Mouse (Mus musculus): ENCODE data around the gene Smoc1.

Gene Smoc1

DNA sequence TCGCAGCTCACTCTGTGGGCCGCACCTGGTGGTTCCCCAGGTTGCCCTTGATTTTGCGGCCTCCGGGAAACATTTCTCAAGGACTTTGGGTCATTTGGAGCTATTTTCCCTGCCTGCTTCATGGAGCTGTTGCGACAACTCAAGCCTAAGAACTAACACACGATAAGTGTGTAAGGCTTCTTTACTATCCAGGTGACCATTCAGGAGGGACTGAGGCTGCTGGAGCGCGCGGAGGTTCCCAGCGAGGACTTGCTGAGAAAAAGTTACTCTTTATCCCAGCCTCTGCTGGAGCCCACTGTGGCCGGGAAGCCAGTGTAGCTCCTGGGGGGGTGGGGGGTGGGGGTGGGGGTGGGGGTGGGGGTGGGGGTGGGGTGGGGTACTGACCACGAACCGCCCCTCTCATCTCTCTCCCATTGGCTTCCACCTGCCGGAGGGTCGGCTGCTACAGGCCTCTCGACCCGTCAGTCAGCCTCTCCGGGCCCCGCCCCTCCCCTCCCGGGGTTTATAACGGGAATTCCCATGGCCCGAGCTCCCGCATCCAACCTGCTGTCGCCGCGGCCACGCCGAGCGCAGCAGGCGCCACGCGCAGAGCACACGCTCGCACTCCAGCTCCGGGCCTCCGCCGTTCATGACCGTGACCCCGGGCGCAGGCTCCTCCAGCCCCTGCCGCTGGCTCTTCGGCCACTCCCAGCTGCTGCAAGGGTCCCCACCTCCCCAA lies at the start of gene Smoc1:
Gene Smoc1, plus strand, starts transcription at position 532 of the 718 bp plus-strand sequence.
- in situ Hi-C loops (cut with MseI, MboI) = no loop called here

DNA sequence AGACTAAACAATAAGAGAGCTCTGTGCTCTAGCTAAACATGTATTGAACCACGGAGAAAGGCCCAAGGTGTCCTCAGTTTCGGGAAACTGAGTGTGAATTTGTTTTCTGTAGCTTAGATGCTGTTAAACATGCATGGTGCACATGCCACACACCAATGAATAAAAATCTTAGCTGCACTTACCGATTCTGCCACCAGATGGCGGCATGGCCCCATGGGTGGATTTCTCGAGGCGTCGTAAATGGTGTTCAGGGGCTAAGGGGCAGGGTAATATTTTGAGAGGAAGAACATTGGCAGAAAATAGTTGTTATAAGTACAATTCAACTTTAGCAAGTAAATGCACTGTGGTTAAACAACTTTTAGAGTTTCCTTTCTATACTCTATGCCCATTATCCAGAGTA lies 44.3 kb upstream of the Smoc1 start:
- in situ Hi-C loops (cut with MseI, MboI) = loop anchor here (10.0 kb wide), 2 partner anchors 202 to 422 kb away; no protein-coding TSS in a partner anchor

DNA sequence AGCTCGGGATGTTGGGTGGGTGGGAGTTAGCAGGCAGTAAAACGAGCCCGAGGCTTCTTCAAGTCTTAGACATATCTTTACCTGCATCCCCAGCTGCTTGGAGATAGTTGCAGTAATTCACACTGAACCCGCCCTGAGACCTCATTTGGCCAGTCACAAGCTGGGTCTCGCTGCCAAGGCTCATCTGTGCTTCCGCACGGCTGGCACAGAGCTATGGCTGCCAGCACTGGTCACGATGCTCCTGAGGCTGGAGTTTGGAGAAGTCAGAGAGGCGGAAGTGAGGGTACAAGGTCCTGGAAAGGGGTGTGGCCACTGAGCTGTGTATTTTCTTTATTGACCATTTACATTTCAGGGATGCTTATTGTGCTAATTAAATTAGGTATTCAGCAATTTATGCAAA lies 42.9 kb upstream of the Smoc1 start:
- in situ Hi-C loops (cut with MseI, MboI) = loop anchor here (10.0 kb wide), 2 partner anchors 201 to 421 kb away; no protein-coding TSS in a partner anchor

- in situ Hi-C loops (cut with MseI, MboI) = loop anchor here (5.0 to 10.0 kb wide), 4 partner anchors 196 to 418 kb away; no protein-coding TSS in a partner anchor
Observed at GRCm38 (mm10) chr12:80986628-80987027, 40.0 kb upstream of the Smoc1 start.

DNA sequence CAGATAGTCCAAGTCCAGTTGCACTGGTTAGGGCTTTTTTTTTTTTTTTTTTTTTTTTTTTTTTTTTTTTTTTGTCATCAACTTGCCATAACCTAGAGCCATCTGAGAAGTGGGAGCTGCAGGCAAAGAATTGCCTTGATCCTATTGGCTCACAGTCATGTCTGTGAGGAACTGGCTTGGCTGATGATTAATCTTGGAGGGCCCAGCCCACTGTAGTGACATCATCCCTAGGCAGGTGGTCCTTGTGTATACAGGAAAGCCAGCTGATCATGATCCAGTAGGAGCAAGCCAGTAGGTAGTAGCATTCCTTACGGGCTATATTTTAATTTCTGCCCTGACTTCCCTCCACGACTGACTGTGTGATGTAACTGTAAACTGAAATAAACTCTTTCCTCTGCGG lies 38.3 kb upstream of the Smoc1 start:
- in situ Hi-C loops (cut with MseI, MboI) = loop anchor here (5.0 to 10.0 kb wide), 4 partner anchors 194 to 417 kb away; no protein-coding TSS in a partner anchor

GRCm38 (mm10) chr12:80990901-80991445 lies 35.6 kb upstream of the Smoc1 start:
- in situ Hi-C loops (cut with MseI, MboI) = no loop called here

DNA sequence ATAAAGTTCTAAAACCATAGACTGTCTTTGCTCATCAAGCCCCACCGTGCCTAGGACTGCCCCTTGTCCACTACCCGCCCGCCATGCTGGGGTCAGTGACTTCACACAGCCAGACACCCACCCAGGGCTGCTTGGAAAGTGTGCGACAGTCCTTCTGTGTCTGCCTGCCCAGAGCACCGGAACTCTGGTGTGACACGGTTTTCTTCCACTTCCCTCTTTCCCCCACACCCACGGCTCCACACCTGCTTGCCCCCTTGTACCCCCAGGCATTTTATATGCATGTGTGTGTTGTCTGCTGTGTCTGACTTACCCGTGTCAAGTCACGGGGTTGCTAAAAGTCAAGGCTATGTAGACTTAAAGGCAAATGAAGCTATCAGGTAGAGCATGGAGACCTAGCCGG lies 34.8 kb upstream of the Smoc1 start:
- in situ Hi-C loops (cut with MseI, MboI) = no loop called here

DNA sequence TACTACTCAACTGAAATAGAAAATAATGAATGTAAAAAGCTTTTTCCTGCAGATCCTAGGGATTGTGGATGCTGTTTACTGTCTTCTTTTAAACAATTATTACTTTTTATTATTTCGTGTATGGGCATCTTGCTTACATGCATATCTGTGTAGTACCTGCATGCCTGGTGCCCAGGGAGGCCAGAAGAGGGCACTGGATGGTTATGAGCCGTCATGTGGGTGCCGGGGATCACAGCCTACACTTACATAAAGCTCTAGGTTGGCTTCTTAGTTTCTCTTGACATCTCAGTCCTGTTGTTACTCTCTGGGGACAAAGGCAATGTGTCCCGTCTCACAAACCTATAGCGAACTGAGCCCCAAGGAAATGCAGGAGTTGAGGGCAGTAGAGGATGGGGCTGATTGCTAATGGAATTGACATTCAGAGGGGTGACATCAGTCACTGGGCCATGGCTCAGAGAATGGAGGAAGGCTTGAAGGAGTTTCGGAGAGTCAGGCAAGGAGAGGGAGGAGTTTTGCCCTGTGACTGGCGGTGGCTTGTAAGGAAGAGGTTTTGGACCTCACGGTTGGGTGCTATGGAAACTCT lies 34.0 kb upstream of the Smoc1 start:
- in situ Hi-C loops (cut with MseI, MboI) = no loop called here

DNA sequence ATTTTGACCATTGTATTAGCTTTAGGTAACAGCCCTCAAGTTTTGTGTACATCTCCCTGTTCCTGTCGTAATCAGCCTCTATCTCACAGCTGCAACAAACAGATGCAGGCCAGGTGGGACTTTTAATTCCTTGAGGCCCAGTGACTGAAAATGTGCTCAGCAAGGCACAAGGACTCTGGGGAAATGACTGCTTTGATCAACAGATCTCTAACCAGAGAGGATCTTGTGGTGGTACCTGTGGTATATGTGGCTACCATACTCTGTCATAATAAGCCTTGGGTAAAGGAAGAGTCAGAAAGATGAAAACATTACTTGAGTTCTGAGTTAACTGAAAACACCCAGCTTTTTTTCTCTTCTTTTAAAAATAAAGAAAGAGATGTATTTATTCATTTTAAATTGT lies 32.8 kb upstream of the Smoc1 start:
- in situ Hi-C loops (cut with MseI, MboI) = no loop called here

DNA sequence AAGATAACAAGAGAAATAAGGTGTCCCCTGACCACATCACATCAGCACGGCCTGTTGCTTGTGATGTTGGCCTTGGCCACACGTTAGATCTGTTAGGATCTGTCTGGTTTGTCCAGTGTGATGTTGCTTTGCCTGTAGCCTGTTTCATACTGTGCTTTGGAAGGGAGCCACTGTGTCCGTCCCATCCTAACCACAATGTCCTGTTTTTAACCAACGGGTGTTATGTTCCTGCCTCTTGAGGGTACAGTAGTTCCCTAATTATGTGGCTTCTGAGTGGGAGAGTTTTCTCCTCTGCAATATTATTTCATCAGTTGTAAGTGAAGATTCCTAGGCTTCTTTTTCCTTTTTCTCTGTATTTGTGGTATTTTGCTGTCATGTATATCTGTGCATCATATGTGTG lies 31.3 kb upstream of the Smoc1 start:
- in situ Hi-C loops (cut with MseI, MboI) = no loop called here

DNA sequence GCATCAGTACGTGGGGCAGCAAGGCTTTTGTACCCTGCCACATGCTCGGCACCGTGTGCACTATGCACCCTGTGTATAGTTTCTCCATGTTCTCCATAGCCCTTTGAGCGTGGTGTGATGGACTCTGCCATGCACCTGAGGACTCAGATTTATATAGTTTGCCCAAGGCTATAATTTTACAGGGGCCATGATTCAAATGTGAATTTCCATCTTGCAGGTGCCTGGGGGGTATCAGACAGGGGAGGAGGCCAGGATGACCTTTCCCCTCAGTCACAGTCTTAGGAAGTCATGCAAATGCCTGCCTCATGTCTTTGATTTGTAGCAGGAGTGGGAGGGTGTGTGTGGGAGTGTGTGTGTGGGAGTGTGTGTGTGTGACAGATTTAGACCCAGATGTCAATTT lies 29.0 kb upstream of the Smoc1 start:
- in situ Hi-C loops (cut with MseI, MboI) = no loop called here

- in situ Hi-C loops (cut with MseI, MboI) = no loop called here
Observed at GRCm38 (mm10) chr12:80998528-80999221, 27.9 kb upstream of the Smoc1 start.

- in situ Hi-C loops (cut with MseI, MboI) = no loop called here
Observed at GRCm38 (mm10) chr12:81000924-81001323, 25.7 kb upstream of the Smoc1 start.

DNA sequence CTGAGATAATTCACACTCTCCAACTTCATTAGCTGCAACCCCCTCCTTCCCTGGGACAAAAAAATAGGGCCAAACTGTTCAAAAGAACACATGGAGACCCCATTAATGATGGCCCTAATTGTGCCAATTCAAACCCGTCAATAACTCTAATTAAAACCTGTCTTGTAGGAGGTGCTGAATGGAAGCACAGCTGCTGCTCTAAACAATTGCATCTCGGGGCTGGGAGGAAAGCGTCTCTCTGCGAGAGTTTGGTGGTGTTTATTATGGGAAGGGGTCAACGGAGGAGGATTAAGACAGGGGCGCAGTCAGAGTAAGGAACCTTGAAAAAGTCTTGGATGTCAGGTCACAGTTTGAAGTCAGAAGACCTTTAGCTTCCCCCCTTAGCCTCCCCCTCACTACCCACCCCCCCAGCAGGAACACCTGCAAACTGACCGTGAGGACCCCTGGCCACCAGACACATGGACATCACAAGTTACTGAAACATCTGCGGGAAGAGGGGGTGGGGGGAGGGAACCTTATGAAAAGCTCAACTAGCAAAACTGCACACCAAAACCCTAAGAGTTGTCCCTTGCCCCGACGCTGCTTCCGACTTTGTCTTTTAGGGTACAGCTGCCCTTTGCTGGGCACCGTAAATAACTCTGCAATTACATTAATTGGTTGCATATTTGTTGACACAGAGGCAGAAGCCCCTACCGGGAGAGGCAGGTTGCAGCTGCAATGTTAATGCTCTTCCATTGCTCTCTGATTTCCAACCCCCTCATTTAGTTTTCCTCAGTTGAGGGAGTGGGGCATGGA lies 23.6 kb upstream of the Smoc1 start:
- in situ Hi-C loops (cut with MseI, MboI) = no loop called here

- in situ Hi-C loops (cut with MseI, MboI) = no loop called here
Observed at GRCm38 (mm10) chr12:81009813-81010212, 16.8 kb upstream of the Smoc1 start.

DNA sequence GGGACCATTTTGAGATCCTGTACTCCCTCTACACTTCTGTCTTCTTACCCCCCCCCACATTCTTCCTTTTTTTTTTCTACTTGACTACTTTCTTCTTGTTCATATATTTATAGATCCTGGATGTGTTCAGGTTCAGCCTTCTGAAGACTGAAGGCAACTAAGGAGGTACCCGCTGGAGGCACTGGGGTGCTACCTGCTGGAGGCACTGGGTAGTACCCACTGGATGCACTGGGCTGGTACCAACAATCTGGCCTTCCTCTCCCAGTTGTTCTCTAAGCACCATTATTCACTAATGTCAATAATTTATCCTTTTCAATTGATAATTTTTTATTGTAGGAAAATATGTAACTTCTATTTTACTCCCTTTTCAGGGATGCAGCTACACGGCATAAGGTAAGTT lies 14.6 kb upstream of the Smoc1 start:
- in situ Hi-C loops (cut with MseI, MboI) = no loop called here

DNA sequence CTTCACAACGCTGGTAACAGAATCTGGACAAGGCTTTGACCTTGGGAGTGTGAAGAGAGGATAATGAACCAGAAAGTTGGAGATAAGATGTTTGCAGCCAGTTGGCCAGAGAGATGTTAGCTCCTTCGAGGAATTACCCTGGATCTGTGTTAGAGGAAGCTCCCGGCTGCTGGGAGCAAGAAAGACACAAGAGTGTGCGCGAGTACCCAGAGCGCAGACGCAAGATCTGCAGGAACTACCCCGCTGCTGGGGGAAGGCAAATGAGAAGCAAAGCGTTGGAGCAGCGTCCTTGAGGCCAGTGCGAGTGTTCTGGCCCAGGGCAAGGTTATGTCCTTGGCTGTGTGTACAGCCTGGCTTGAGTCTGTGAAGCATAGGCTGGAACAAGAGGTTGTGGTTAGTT lies 13.1 kb upstream of the Smoc1 start:
- in situ Hi-C loops (cut with MseI, MboI) = no loop called here

DNA sequence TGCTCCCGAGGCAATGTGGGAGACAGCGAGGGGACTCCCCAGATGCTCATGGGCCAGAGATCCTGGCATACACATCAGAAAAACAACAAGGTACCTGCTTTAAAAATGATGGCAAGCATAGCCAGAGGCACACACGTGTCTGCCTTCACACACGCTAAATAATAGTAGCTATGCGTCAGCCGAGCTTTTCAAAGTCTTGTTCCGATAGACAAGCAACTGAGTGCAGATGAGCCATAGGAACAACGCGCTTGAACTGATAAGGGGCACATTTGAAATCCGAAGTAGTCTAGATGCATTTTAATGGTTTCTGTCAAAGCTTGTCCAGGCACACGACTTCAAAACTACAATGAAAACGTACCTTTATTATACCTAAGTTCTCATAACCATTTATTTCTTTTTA lies 9.0 kb upstream of the Smoc1 start:
- in situ Hi-C loops (cut with MseI, MboI) = no loop called here

DNA sequence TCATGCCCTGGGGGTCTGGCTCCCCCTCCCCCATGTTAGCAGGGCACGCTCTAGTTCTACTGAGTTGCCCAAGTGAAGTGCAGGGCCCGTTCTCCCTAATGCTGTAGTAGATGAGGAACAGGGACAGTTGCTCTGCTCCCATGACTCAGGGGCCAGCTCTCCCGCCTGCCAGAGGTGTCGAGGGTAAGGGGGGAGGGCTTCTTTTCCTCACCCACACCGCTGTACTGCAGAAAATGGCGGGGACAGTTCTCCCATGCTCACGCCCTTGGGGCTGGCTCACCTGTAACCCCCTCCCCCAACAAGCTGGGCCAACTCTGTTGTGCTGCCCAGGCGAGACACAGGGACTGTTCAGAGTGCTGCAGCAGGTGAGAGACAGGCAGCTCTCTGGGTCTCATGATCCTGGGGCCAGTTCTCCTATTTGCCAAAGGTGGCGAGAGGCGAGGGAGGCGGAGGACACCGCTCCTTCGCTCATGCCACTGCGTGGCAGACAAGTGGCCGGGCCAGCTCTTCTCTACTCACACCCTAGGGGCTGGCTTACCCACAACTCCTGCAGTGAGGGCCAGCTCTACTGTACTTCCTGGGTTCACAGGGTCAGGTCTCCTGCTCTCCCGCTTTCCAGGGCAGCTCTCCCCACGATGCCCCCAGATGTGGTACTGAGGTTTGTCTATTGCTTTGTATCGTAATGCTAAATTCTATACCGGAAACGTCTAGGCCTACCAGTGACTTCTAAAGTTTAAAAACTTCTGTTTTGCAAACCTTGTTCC lies 7.9 kb upstream of the Smoc1 start:
- in situ Hi-C loops (cut with MseI, MboI) = no loop called here

- in situ Hi-C loops (cut with MseI, MboI) = no loop called here
Observed at GRCm38 (mm10) chr12:81019280-81019935, 7.2 kb upstream of the Smoc1 start.

Measured in mouse trophoblast stem cell (cell line).